Mouse (Mus musculus) erythroblast, embryonic 14.5 days (primary cell): Measurements from ENCODE around the gene Tmtc4. TPM values are rescaled to one million over a fixed set of nuclear protein-coding genes. Genes with fewer than 3 reads are reported as not detected.

Experiments
- H3K27me3 ChIP-seq: 2 replicates; pipeline ENCODE4 v1.6.1; 2012; ENCODE audit warnings: inconsistent platforms; ENCODE audit not compliant: control insufficient read depth
- H3K36me3 ChIP-seq: 2 replicates; pipeline ENCODE4 v1.6.1; 2012; ENCODE audit warnings: mild to moderate bottlenecking, inconsistent platforms; ENCODE audit not compliant: control insufficient read depth
- H3K4me1 ChIP-seq: 2 replicates; pipeline ENCODE4 v1.6.1; 2012; ENCODE audit warnings: inconsistent platforms; ENCODE audit not compliant: control insufficient read depth
- H3K4me3 ChIP-seq: replicated peaks from 2 replicates; pipeline ENCODE3; 2012; ENCODE audit warnings: moderate library complexity, mild to moderate bottlenecking, inconsistent platforms
- H3K9me3 ChIP-seq: 2 replicates; pipeline ENCODE4 v1.6.1; 2012; ENCODE audit warnings: low read length, inconsistent platforms, mixed read lengths; ENCODE audit not compliant: control insufficient read depth
- GATA1 ChIP-seq: IDR thresholded peaks from 2 replicates; pipeline ENCODE4 v1.6.1; 2012; ENCODE audit warnings: low read length, inconsistent platforms, mixed read lengths
- TAL1 ChIP-seq: IDR thresholded peaks from 3 replicates; pipeline ENCODE4 v1.6.1; 2012; ENCODE audit warnings: low read length, inconsistent platforms, mixed read lengths
- polyA plus RNA-seq: library from polyadenylated mRNA; stranded (reverse); fragments of >175 nt; gene quantifications from 2 replicates; pipeline ENCODE4 v1.2.3, GENCODE M21; 2012

The Tmtc4 gene
- polyA plus RNA-seq: not detected in 2 replicates

DNA sequence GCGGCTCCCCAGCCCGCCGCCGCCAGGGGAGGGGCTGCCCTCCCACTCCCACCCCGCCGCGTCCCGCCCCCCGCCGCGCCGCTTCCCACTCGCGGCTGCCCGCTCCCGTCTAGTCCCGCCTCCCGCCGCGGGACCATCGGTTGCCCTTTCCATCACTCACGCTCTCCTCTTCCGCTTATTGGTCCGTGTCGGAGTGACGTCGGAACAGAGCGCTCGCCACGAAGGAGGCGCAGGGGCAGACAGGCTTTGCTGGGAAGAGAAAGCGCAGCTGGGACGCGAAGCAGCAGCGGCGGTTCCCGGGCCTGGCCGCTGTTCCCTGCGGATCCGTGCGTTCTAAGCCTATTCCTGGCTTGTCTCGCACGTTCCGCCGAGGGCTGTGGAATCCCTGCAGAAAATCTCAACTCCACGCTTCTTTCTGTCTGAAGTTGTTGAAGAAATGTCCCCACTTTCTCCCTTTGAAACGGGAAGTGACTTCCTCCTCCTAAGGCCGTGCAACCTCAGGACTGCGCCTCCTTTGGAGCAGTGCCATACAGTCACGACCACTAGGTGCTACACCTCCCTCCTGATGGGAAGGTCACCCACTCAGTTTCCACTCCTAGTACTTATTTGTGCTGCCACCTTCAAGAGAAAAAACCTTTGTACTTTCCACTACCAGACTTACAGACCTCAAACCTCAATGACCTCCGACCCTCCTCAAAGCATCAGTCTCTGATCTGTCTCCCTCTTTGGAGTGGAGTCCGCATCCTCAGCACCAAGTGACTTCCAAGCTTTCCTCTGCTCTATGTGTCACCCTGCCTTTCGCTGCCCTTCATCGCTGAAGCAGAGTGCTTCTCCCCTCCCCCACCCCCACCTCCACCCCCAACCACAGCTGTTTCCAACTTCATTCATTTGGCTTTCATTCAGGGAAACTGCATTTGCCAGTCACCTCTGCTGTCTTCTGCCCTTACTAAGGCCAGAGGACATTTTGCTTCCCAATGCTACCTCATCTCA is at the start of gene Tmtc4:
TSS of gene Tmtc4 (minus strand) at position 810 of the 990 bp plus-strand sequence.
- peaks cover 18% of the 10 kb centered on the region for H3K4me1 ChIP-seq
- H3K9me3 ChIP-seq: no peaks in the 10 kb centered on the region
- TF ChIP-seq GATA1: no peak
- no peak for TF ChIP-seq TAL1
- H3K27me3 ChIP-seq: peaks cover 16% of the 10 kb centered on the region
- peak within 1 kb of the TSS; percentile 69 for H3K4me3 ChIP-seq
- H3K36me3 ChIP-seq: no peaks in the 10 kb centered on the region

DNA sequence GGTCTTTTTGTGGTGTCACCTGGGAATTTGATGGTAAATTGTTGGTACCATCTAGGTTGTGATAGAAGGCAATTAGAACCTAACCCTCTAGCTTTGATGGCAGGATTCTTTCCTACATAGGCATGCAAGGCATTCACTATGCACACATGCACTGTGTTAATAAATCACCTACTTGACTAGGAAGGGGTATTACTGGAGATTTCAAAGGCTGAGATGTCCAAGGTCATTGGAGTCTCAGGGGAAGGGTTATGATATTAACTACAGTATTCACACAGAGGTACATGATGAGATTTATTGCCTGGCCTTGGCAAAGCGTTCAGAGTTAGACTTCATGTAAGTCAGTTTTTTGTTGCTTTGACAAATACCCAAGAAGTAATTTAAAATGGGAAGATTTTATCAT is 48.6 kb upstream of the Tmtc4 start:
- H3K27me3 ChIP-seq: no peaks in the 10 kb centered on the region

DNA sequence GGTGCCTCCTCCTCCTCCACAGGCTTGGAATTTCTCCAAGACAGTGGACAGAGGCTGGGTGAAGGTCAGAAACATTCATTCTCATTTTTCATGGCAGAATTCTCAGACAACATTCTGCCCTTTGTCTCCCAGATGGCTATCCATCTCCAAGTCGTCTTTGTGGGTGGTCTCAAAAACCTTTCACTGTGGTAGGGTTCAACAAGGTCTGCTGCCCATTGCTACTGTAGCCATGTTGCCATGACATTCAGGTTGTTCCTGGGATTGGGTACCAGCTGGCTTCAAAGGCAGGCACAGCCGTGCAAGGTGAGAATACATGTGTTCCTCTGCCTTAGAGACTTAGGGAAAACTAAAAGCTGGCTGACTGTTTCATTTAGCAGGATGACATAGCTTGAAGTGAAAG is 44.0 kb upstream of the Tmtc4 start:
- Histone ChIP-seq H3K4me1 (no peaks in the 10 kb centered on the region), H3K36me3 (no peaks in the 10 kb centered on the region), H3K27me3 (no peaks in the 10 kb centered on the region), H3K4me3 (no peak overlapping the region), H3K9me3 (no peaks in the 10 kb centered on the region; the same call in 1 of the 2 replicates)
- TF ChIP-seq TAL1: no peak
- no peak for TF ChIP-seq GATA1

More for the DNA sequence above, 48.6 kb upstream of the Tmtc4 start:
- Histone ChIP-seq H3K36me3 (no peaks in the 10 kb centered on the region), H3K4me1 (no peaks in the 10 kb centered on the region), H3K4me3 (no peak overlapping the region), H3K9me3 (no peaks in the 10 kb centered on the region; the same call in 1 of the 2 replicates)
- TF ChIP-seq TAL1 (no peak), GATA1 (no peak)

DNA sequence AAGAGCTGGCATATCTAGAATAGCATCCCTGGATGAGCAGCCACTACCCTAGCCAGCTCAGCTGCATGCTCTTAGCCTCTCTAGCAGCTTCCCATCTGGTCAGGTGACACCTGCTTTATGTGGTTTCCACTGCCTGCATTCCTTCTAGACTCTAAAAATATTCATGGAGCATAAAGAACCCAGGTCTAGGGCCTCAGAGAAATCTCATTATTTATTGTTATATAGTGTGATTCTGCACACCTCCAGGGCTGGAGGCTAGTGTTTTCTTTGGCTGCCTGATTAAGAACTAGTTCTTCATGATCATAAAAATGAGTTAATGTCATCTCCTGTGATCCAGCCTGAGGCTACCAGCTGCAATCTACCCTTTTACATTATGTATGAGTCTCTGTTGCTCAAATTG is 39.1 kb upstream of the Tmtc4 start:
- H3K9me3 ChIP-seq: no peaks in the 10 kb centered on the region
- H3K27me3 ChIP-seq: no peaks in the 10 kb centered on the region
- no peak overlapping the region for H3K4me3 ChIP-seq
- no peaks in the 10 kb centered on the region for H3K4me1 ChIP-seq
- no peak for TF ChIP-seq TAL1
- TF ChIP-seq GATA1: no peak
- no peaks in the 10 kb centered on the region for H3K36me3 ChIP-seq

DNA sequence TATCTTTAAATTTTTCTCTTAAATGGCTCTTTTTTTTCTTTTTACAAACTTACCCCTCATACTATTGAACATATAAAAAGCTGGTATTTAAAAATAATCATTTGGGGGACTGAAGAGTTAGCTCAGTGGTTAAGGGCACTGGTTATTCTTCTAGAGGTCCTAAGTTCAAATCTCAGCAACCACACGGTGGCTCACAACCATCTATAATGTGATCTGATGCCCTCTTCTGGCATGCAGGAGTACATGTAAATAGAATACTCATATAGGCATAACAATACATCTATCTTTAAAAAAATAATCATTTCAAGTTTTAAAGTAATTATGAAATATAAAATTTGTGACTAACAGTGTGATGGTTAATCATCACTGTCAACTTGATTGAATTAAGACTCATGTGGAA is 32.5 kb upstream of the Tmtc4 start:
- no peak for TF ChIP-seq GATA1
- no peak for TF ChIP-seq TAL1
- Histone ChIP-seq H3K4me3 (no peak overlapping the region), H3K9me3 (no peaks in the 10 kb centered on the region), H3K36me3 (no peaks in the 10 kb centered on the region), H3K4me1 (no peaks in the 10 kb centered on the region), H3K27me3 (no peaks in the 10 kb centered on the region)

DNA sequence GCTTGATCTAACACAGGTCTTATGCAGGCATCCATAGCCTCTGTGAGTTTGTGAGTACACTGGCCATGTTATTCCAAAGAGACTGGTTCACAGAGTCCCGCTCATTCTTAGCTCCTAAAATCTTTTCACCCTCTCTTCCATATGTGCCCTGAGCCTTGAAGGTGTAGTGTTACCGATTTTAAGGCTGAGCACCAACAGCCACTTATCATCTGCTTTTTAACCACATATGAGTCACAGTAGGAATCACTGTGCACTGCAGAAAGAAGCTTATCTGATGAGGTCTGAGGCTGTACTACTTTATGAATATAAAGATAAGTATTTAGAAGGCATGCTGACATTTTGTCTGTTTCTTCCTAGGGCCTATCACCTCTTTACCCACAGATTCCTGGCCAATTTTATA is 31.9 kb upstream of the Tmtc4 start:
- no peaks in the 10 kb centered on the region for H3K9me3 ChIP-seq
- no peaks in the 10 kb centered on the region for H3K4me1 ChIP-seq
- H3K4me3 ChIP-seq: no peak overlapping the region
- TF ChIP-seq TAL1 (no peak), GATA1 (no peak)
- H3K27me3 ChIP-seq: no peaks in the 10 kb centered on the region
- no peaks in the 10 kb centered on the region for H3K36me3 ChIP-seq

DNA sequence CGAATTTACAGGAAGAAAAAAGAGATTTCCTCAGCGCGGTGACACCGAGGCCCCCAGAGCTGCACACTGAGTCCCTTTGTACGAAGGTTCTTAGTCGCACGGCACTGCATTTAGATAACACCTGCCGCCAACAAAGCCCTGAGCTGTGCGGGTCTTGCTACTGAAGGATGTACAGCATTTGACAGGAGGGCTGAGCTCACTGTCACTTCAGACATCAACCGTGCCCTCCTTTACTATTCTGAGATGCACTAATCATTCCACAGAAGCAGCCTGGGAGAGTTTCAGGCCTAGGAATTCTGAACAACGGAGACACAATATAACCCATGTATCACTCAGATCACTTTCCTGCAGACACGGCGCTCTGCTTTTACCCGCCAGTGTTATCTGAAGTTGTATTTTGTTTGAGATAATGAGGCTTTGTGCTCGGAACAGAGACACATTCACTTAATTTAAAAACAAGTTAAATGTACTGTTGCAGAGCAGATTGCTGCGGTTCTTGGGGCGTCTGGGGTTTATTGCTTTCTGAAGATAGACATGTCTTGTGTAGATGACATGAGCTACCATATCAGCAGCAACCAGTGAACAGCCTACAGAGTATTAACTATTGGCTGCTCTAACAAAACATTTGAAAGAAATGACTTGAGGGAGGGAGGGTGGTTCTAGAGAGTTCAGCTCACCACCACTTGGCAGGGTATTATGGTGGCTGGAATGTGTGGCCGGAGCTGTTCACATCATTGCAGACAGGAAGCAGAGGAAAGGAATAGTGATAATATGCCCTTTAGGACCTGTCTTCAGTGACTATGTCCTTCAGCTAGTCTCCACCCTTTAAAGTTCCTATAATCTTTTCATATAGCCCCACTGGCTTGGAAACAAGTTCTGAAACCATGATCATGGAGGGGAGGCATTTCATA is 25.5 kb upstream of the Tmtc4 start:
- H3K4me3 ChIP-seq: no peak overlapping the region

DNA sequence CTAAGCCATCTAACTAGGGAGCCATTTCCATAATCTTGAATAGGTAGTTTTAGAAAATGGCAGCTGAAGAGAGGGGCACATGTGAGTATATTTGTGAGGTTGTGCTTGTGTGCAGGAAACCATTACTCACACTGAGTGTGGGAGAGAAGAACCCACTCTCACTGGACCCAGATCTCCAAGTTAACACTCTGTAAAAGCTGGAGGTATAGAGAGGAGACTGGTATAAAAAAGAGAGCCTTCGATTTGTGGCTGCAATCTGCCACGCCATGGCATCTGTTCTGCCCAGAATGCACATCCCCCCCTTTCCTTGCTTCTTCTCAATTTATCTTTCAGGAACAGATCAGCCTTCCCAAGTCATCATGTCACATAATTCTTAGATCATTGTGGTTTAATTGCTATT is 24.8 kb upstream of the Tmtc4 start:
- no peak overlapping the region for H3K4me3 ChIP-seq
- no peaks in the 10 kb centered on the region for H3K36me3 ChIP-seq
- H3K27me3 ChIP-seq: no peaks in the 10 kb centered on the region
- no peaks in the 10 kb centered on the region for H3K4me1 ChIP-seq
- H3K9me3 ChIP-seq: no peaks in the 10 kb centered on the region
- TF ChIP-seq TAL1 (no peak), GATA1 (no peak)

More for the DNA sequence above, 25.5 kb upstream of the Tmtc4 start:
- Histone ChIP-seq H3K36me3 (no peaks in the 10 kb centered on the region), H3K4me1 (no peaks in the 10 kb centered on the region), H3K27me3 (no peaks in the 10 kb centered on the region), H3K9me3 (no peaks in the 10 kb centered on the region)
- TF ChIP-seq TAL1: no peak
- TF ChIP-seq GATA1: no peak

DNA sequence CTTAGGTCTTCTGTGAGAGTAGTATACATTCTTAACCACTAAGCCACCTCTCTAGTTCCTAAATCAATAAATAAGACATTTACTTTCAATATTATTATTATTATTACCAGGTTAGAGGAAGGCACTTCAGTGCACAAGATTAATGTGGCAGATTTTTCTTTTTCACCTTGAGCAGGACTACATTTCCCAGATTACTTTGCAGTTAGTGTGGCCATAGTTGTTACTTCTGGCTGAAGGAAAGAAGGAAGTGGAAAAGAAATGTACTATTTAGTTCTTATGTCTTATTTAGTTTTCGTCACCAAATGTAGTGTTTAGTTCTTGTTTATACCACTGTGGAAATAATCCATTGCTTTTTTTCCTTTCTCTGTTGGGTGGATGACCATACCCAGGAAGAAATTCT is 19.9 kb upstream of the Tmtc4 start:
- TF ChIP-seq GATA1: no peak
- TF ChIP-seq TAL1: no peak

More for the DNA sequence above, 19.9 kb upstream of the Tmtc4 start:
- no peak overlapping the region for H3K4me3 ChIP-seq
- no peaks in the 10 kb centered on the region for H3K36me3 ChIP-seq
- H3K9me3 ChIP-seq: no peaks in the 10 kb centered on the region
- H3K4me1 ChIP-seq: no peaks in the 10 kb centered on the region
- no peaks in the 10 kb centered on the region for H3K27me3 ChIP-seq
